ENCODE assay signal across 9 mouse cellular contexts in genomic region chr11:98342000-98342945, GRCm38 (mm10). TPM values are rescaled to one million over a fixed set of nuclear protein-coding genes. Genes with fewer than 3 reads are reported as not detected.
DNase-seq lines count a peak whose midpoint lies in the region; ATAC-seq and TF ChIP-seq lines count a peak whose summit lies in the region.
"Had no signal": no experiment of that assay in that cellular context is flagged by ENCODE, and none has a peak within 500 bp of the region (broad histone marks: within the 10 kb centered on the region; RNA-seq: fewer than 3 reads in every experiment).

No protein-coding gene starts in this region.

- peak; percentile 100 for TF ChIP-seq CTCF in ES-Bruce4 (IDR thresholded peaks at IDR 0.05; ENCODE audit: low read depth, low read length)

- H3K36me3 ChIP-seq in ES-Bruce4 (ENCODE audit: control insufficient read depth, insufficient read depth, low read length, poor library complexity, severe bottlenecking), result no peaks in the 10 kb centered on the region
- no peaks in the 10 kb centered on the region for H3K36me3 ChIP-seq in forebrain, embryonic 15.5 days
- H3K36me3 ChIP-seq in neural tube, embryonic 15.5 days, result no peaks in the 10 kb centered on the region

- H3K4me1 ChIP-seq in ES-Bruce4 (ENCODE audit: control insufficient read depth, insufficient read depth, low read length), result no peaks in the 10 kb centered on the region
- peaks cover 58% of the 10 kb centered on the region for H3K4me1 ChIP-seq in forebrain, embryonic 15.5 days
- H3K4me1 ChIP-seq in neural tube, embryonic 15.5 days, result peaks cover 43% of the 10 kb centered on the region

- no peak overlapping the region for H3K4me3 ChIP-seq in ES-Bruce4 (ENCODE audit: low read depth, low read length)
- H3K4me3 ChIP-seq in forebrain, embryonic 15.5 days, result peak overlapping the region; percentile 36
- peak overlapping the region; percentile 34 for H3K4me3 ChIP-seq in neural tube, embryonic 15.5 days (replicated peaks)

- intact Hi-C loops in heart, postnatal 25 days (cut with DNase I), result loop anchor here (1.0 to 2.0 kb wide), 4 partner anchors 31 to 115 kb away; partner anchors contain the start of gene Mien1

- WGBS in forebrain, embryonic 15.5 days, result 2% methylated on average over 29 of the region's 29 CpGs
- WGBS in neural tube, embryonic 15.5 days, result 2% methylated on average over 29 of the region's 29 CpGs

- peak; percentile 97 for DNase-seq in cerebellum, adult 11 months
- DNase-seq in heart, postnatal 25 days (ENCODE audit: low spot score), result peak; percentile 76
- peak; percentile 93 to 99 for DNase-seq in layer of hippocampus, adult 18-20 months (ENCODE audit: low spot score in 2 of 2)
- peak; percentile 90 to 92 for DNase-seq in lung, adult 18-20 months
- DNase-seq in testis, postnatal 14 days (ENCODE audit: low spot score), result peak; percentile 88

- no peak overlapping the region for H3K27ac ChIP-seq in ES-Bruce4 (ENCODE audit: insufficient read depth, low read length)
- H3K27ac ChIP-seq in forebrain, embryonic 15.5 days (replicated peaks), result peak overlapping the region; percentile 69
- peak overlapping the region; percentile 65 for H3K27ac ChIP-seq in neural tube, embryonic 15.5 days (replicated peaks)
- H3K27ac ChIP-seq: macrophage had no signal

- H3K27me3 ChIP-seq in ES-Bruce4 (ENCODE audit: control insufficient read depth, insufficient read depth, low read length, poor library complexity, severe bottlenecking), result peaks cover 23% of the 10 kb centered on the region
- H3K27me3 ChIP-seq in forebrain, embryonic 15.5 days, result peaks cover 26% of the 10 kb centered on the region
- peaks cover 65% of the 10 kb centered on the region for H3K27me3 ChIP-seq in neural tube, embryonic 15.5 days (replicated peaks)

- peak; percentile 23 for ATAC-seq in forebrain, embryonic 15.5 days (replicated peaks)
- 0 out of 2 replicates have a peak, but pooled peaks have one; percentile 11 for ATAC-seq in neural tube, embryonic 15.5 days (ENCODE audit: low FRiP score)

- H3K9me3 ChIP-seq in ES-Bruce4 (replicated peaks; ENCODE audit: control insufficient read depth, insufficient read depth, low read length, poor library complexity, severe bottlenecking), result no peaks in the 10 kb centered on the region
- no peaks in the 10 kb centered on the region for H3K9me3 ChIP-seq in forebrain, embryonic 15.5 days
- H3K9me3 ChIP-seq in neural tube, embryonic 15.5 days (replicated peaks), result no peaks in the 10 kb centered on the region

- TF ChIP-seq POLR2A in ES-Bruce4 (IDR thresholded peaks at IDR 0.05; ENCODE audit: insufficient read depth, low read length), result no peak

- TF ChIP-seq EP300 in ES-Bruce4 (IDR thresholded peaks at IDR 0.05; ENCODE audit: insufficient read depth, low read depth, low read length), result 0 out of 2 replicates have a peak, but pooled peaks have one; percentile 51

- H3K4me2 ChIP-seq in forebrain, embryonic 15.5 days (replicated peaks), result peak overlapping the region; percentile 60
- H3K4me2 ChIP-seq in neural tube, embryonic 15.5 days, result peak overlapping the region; percentile 61

- H3K9ac ChIP-seq in ES-Bruce4 (ENCODE audit: low read depth, poor library complexity, severe bottlenecking), result no peak overlapping the region
- peak overlapping the region; percentile 32 for H3K9ac ChIP-seq in forebrain, embryonic 15.5 days (replicated peaks)
- no peak overlapping the region for H3K9ac ChIP-seq in neural tube, embryonic 15.5 days (replicated peaks)

RNA-seq across cellular contexts. Expression of gene Ppp1r1b, which starts 5.9 kb away (rescaled TPM):
- polyA plus RNA-seq in ES-Bruce4 (2011; ENCODE audit: insufficient read depth, insufficient read length, low read depth, missing spikeins), result 1.1 and 1.5 TPM in 2 replicates
- 49.6 and 60.4 TPM in 2 replicates for polyA plus RNA-seq in forebrain, embryonic 15.5 days (2015; fragmentation: Nextera tagmentation; extraction: Ambion mirVana)
- total RNA-seq in heart, postnatal 25 days (2021), result 1 to 10 TPM; 5.3 to 5.8 TPM
- total RNA-seq in layer of hippocampus, adult 18-20 months (2021), result 10 to 100 TPM; 59.9 to 65.4 TPM
- polyA plus RNA-seq in neural tube, embryonic 15.5 days (2015; fragmentation: Nextera tagmentation; extraction: Ambion mirVana), result 2.5 and 3.7 TPM in 2 replicates
- polyA plus RNA-seq: macrophage had no signal

RNA-seq across cellular contexts. Expression of gene Neurod2, which starts 12.8 kb away (rescaled TPM):
- polyA plus RNA-seq in ES-Bruce4 (2011; ENCODE audit: insufficient read depth, insufficient read length, low read depth, missing spikeins), result not detected in 2 replicates
- 142 and 148 TPM in 2 replicates for polyA plus RNA-seq in forebrain, embryonic 15.5 days (2015; fragmentation: Nextera tagmentation; extraction: Ambion mirVana)
- not detected for total RNA-seq in heart, postnatal 25 days (2021)
- total RNA-seq in layer of hippocampus, adult 18-20 months (2021), result 100 to 1,000 TPM; 158 to 159 TPM
- polyA plus RNA-seq in neural tube, embryonic 15.5 days (2015; fragmentation: Nextera tagmentation; extraction: Ambion mirVana), result 13.7 and 16.3 TPM in 2 replicates
- polyA plus RNA-seq: macrophage had no signal

RNA-seq across cellular contexts. Expression of gene Stard3, which starts 15.9 kb away (rescaled TPM):
- polyA plus RNA-seq in ES-Bruce4 (2011; ENCODE audit: insufficient read depth, insufficient read length, low read depth, missing spikeins), result 12.2 and 16.8 TPM in 2 replicates
- 53.2 and 56.5 TPM in 2 replicates for polyA plus RNA-seq in forebrain, embryonic 15.5 days (2015; fragmentation: Nextera tagmentation; extraction: Ambion mirVana)
- total RNA-seq in heart, postnatal 25 days (2021), result 10 to 100 TPM; 19.7 to 24.9 TPM
- total RNA-seq in layer of hippocampus, adult 18-20 months (2021), result 10 to 100 TPM; 35.3 to 36.7 TPM
- 31.6 and 37.6 TPM in 2 replicates for polyA plus RNA-seq in neural tube, embryonic 15.5 days (2015; fragmentation: Nextera tagmentation; extraction: Ambion mirVana)

RNA-seq across cellular contexts. Expression of gene Tcap, which starts 41.3 kb away (rescaled TPM):
- polyA plus RNA-seq in ES-Bruce4 (2011; ENCODE audit: insufficient read depth, insufficient read length, low read depth, missing spikeins), result not detected in 2 replicates
- polyA plus RNA-seq in forebrain, embryonic 15.5 days (2015; fragmentation: Nextera tagmentation; extraction: Ambion mirVana), result 0.18 and 0.20 TPM in 2 replicates
- total RNA-seq in heart, postnatal 25 days (2021), result 1,000 to 10,000 TPM; 1,084 to 2,520 TPM
- total RNA-seq in layer of hippocampus, adult 18-20 months (2021), result under 1 TPM; 0.92 to 0.96 TPM
- polyA plus RNA-seq in neural tube, embryonic 15.5 days (2015; fragmentation: Nextera tagmentation; extraction: Ambion mirVana), result 1.4 and 1.7 TPM in 2 replicates

RNA-seq across cellular contexts. Expression of gene Pnmt, which starts 44.0 kb away (rescaled TPM):
- polyA plus RNA-seq in ES-Bruce4 (2011; ENCODE audit: insufficient read depth, insufficient read length, low read depth, missing spikeins), result not detected in 2 replicates
- polyA plus RNA-seq in forebrain, embryonic 15.5 days (2015; fragmentation: Nextera tagmentation; extraction: Ambion mirVana), result 0.42 and 0.70 TPM in 2 replicates
- 1 to 10 TPM; 1.3 to 1.7 TPM for total RNA-seq in heart, postnatal 25 days (2021)
- total RNA-seq in layer of hippocampus, adult 18-20 months (2021), result under 1 TPM in 1 of 2 experiments, not detected in 1; 0.37 TPM
- 2.2 and 2.9 TPM in 2 replicates for polyA plus RNA-seq in neural tube, embryonic 15.5 days (2015; fragmentation: Nextera tagmentation; extraction: Ambion mirVana)
- polyA plus RNA-seq: macrophage had no signal

Comparison
In these comparisons a context has a peak if more than half of its experiments do, and no peak if none do; other contexts are left out.
1. RNA of gene Ppp1r1b, which starts 5.9 kb away (polyA plus RNA-seq): 49.6 to 60.4 TPM in forebrain, embryonic 15.5 days; 2.5 to 3.7 TPM in neural tube, embryonic 15.5 days and 1.1 to 1.5 TPM in ES-Bruce4; every median in the first group is over 10 times any median in the second.
2. RNA of gene Neurod2, which starts 12.8 kb away (polyA plus RNA-seq): 142 to 148 TPM in forebrain, embryonic 15.5 days and 13.7 to 16.3 TPM in neural tube, embryonic 15.5 days; not detected in ES-Bruce4; every median in the first group is over 10 times any median in the second.
3. Peak in every context shown above with its lines, with median percentiles within 50 percentile points of each other: DNase-seq.